Mouse (Mus musculus) stomach, adult 2 months (tissue): ENCODE measurements around the gene Olfr1054. TPM values are rescaled to one million over a fixed set of nuclear protein-coding genes. Genes with fewer than 3 reads are reported as not detected.

Source experiments
- polyA plus RNA-seq: library from polyadenylated mRNA; depleted of rRNA; stranded (reverse); fragments of >200 nt; gene quantifications from 2 replicates; pipeline ENCODE4 v1.2.3, GENCODE M21; 2012; rRNA removed

The Olfr1054 gene
- polyA plus RNA-seq: not detected in 2 replicates

GRCm38 (mm10) chr2:86335333-86335732 lies at the start of gene Olfr1054:
Gene Olfr1054, minus strand, starts transcription at chr2:86335433.

GRCm38 (mm10) chr2:86378293-86378692 lies 43.1 kb upstream of the Olfr1054 start, which contains the start of gene Olfr1057:
Gene Olfr1057, minus strand, starts transcription at chr2:86378393.

GRCm38 (mm10) chr2:86362369-86362768 lies 27.1 kb upstream of the Olfr1054 start, which contains the start of gene Olfr1056:
Gene Olfr1056, minus strand, starts transcription at chr2:86362469.

GRCm38 (mm10) chr2:86350184-86350583 lies 15.0 kb upstream of the Olfr1054 start, which contains the start of gene Olfr1055:
Gene Olfr1055, minus strand, starts transcription at chr2:86350284.

GRCm38 (mm10) chr2:86315184-86315583 lies 20.0 kb downstream of the Olfr1054 start, which contains the start of gene Olfr1053:
Gene Olfr1053, minus strand, starts transcription at chr2:86315284.

GRCm38 (mm10) chr2:86292155-86292554 lies 43.1 kb downstream of the Olfr1054 start, which contains the start of gene Olfr1052:
Gene Olfr1052, plus strand, starts transcription at chr2:86292455.

Other genes with a start within 250 kb of the Olfr1054 start
- gene Olfr1037, start 248.0 kb downstream of the Olfr1054 start, polyA plus RNA-seq: not detected in 2 replicates
- gene Olfr1039, start 199.5 kb downstream of the Olfr1054 start, polyA plus RNA-seq: not detected in 2 replicates
- not detected in 2 replicates for gene Olfr1040, start 188.7 kb downstream of the Olfr1054 start, polyA plus RNA-seq
- not detected in 2 replicates for gene Olfr1042, start 173.6 kb downstream of the Olfr1054 start, polyA plus RNA-seq
- gene Olfr1043, start 167.9 kb downstream of the Olfr1054 start, polyA plus RNA-seq: not detected in 2 replicates
- not detected in 2 replicates for gene Olfr1044, start 157.6 kb downstream of the Olfr1054 start, polyA plus RNA-seq
- not detected in 2 replicates for gene Olfr52, start 149.8 kb downstream of the Olfr1054 start, polyA plus RNA-seq
- not detected in 2 replicates for gene Olfr1045, start 132.4 kb downstream of the Olfr1054 start, polyA plus RNA-seq
- not detected in 2 replicates for gene Olfr1046, start 116.1 kb downstream of the Olfr1054 start, polyA plus RNA-seq
- gene Olfr1047, start 104.0 kb downstream of the Olfr1054 start, polyA plus RNA-seq: not detected in 2 replicates
- not detected in 2 replicates for gene Olfr1048, start 95.1 kb downstream of the Olfr1054 start, polyA plus RNA-seq
- gene Olfr1049, start 77.1 kb downstream of the Olfr1054 start, polyA plus RNA-seq: not detected in 2 replicates
- not detected in 2 replicates for gene Olfr1051, start 56.3 kb downstream of the Olfr1054 start, polyA plus RNA-seq
- not detected in 2 replicates for gene Olfr1052, start 43.0 kb downstream of the Olfr1054 start, polyA plus RNA-seq
- gene Olfr1053, start 20.1 kb downstream of the Olfr1054 start, polyA plus RNA-seq: not detected in 2 replicates
- gene Olfr1055, start 14.9 kb upstream of the Olfr1054 start, polyA plus RNA-seq: not detected in 2 replicates
- not detected in 2 replicates for gene Olfr1056, start 27.0 kb upstream of the Olfr1054 start, polyA plus RNA-seq
- gene Olfr1057, start 43.0 kb upstream of the Olfr1054 start, polyA plus RNA-seq: not detected in 2 replicates
- not detected in 2 replicates for gene Olfr1058, start 53.1 kb upstream of the Olfr1054 start, polyA plus RNA-seq
- not detected in 2 replicates for gene Olfr1061, start 78.6 kb upstream of the Olfr1054 start, polyA plus RNA-seq
- gene Olfr1062, start 91.3 kb upstream of the Olfr1054 start, polyA plus RNA-seq: not detected in 2 replicates
- gene Olfr1065, start 115.2 kb upstream of the Olfr1054 start, polyA plus RNA-seq: not detected in 2 replicates
- not detected in 2 replicates for gene Olfr1066, start 120.8 kb upstream of the Olfr1054 start, polyA plus RNA-seq
- gene Olfr228, start 152.0 kb upstream of the Olfr1054 start, polyA plus RNA-seq: not detected in 2 replicates
- gene Olfr1076, start 173.0 kb upstream of the Olfr1054 start, polyA plus RNA-seq: not detected in 2 replicates
- not detected in 2 replicates for gene Olfr1079, start 207.0 kb upstream of the Olfr1054 start, polyA plus RNA-seq
- gene Olfr1080, start 222.8 kb upstream of the Olfr1054 start, polyA plus RNA-seq: not detected in 2 replicates